ENCODE assay signal across 10 mouse cellular contexts in genomic region chr2:30753219-30753618, GRCm38 (mm10). TPM values are rescaled to one million over a fixed set of nuclear protein-coding genes. Genes with fewer than 3 reads are reported as not detected.
DNase-seq lines count a peak whose midpoint lies in the region; ATAC-seq and TF ChIP-seq lines count a peak whose summit lies in the region.
"Had no signal": no experiment of that assay in that cellular context is flagged by ENCODE, and none has a peak within 500 bp of the region (broad histone marks: within the 10 kb centered on the region; RNA-seq: fewer than 3 reads in every experiment).

No protein-coding gene starts in this region.

- 0 out of 2 replicates have a peak overlapping the region, but pooled peaks have one; percentile 36 for H3K9ac ChIP-seq in forebrain, embryonic 12.5 days
- H3K9ac ChIP-seq in forebrain, postnatal 0 days: no peak overlapping the region
- no peak overlapping the region for H3K9ac ChIP-seq in kidney, postnatal 0 days (ENCODE audit: low read depth, low read length)
- H3K9ac ChIP-seq: neural tube, embryonic 12.5 days had no signal

- no peak for TF ChIP-seq POLR2A in brain, embryonic 14.5 days (IDR thresholded peaks at IDR 0.05; ENCODE audit: borderline replicate concordance, extremely low read depth, insufficient read depth, insufficient read length, poor library complexity, severe bottlenecking)
- TF ChIP-seq POLR2A in thymus, adult 2 months (IDR thresholded peaks at IDR 0.05; ENCODE audit: control insufficient read depth, extremely low read depth, insufficient read depth, low read length, poor library complexity): no peak

- H3K36me3 ChIP-seq in forebrain, embryonic 12.5 days (replicated peaks): 0 out of 2 replicates have a peak, but pooled peaks cover 3% of the 10 kb centered on the region
- no peaks in the 10 kb centered on the region for H3K36me3 ChIP-seq in forebrain, postnatal 0 days (ENCODE audit: insufficient read depth)
- no peaks in the 10 kb centered on the region for H3K36me3 ChIP-seq in kidney, postnatal 0 days (ENCODE audit: insufficient read depth, low read length)
- H3K36me3 ChIP-seq in thymus, adult 2 months (ENCODE audit: control insufficient read depth, insufficient read depth, low read length): no peaks in the 10 kb centered on the region
- H3K36me3 ChIP-seq: neural tube, embryonic 12.5 days had no signal

- peaks cover 15% of the 10 kb centered on the region; the same call in 1 of the 2 replicates for H3K9me3 ChIP-seq in forebrain, embryonic 12.5 days
- no peaks in the 10 kb centered on the region for H3K9me3 ChIP-seq in forebrain, postnatal 0 days (ENCODE audit: low read length)
- no peaks in the 10 kb centered on the region for H3K9me3 ChIP-seq in kidney, postnatal 0 days (replicated peaks; ENCODE audit: low read length)

- no peaks in the 10 kb centered on the region for H3K27me3 ChIP-seq in forebrain, embryonic 12.5 days
- H3K27me3 ChIP-seq in forebrain, postnatal 0 days (ENCODE audit: insufficient read depth, low read length): no peaks in the 10 kb centered on the region
- no peaks in the 10 kb centered on the region for H3K27me3 ChIP-seq in kidney, postnatal 0 days (ENCODE audit: insufficient read depth, low read length)
- no peaks in the 10 kb centered on the region for H3K27me3 ChIP-seq in thymus, adult 2 months (ENCODE audit: control insufficient read depth, insufficient read depth, low read length)
- H3K27me3 ChIP-seq: neural tube, embryonic 12.5 days had no signal

- no peak for TF ChIP-seq CTCF in forebrain, postnatal 0 days (IDR thresholded peaks at IDR 0.05; ENCODE audit: low read depth)
- no peak for TF ChIP-seq CTCF in brain, embryonic 14.5 days (IDR thresholded peaks at IDR 0.05; ENCODE audit: borderline replicate concordance, extremely low read depth, insufficient read depth, insufficient read length)
- TF ChIP-seq CTCF in kidney, postnatal 0 days (IDR thresholded peaks at IDR 0.05; ENCODE audit: low read depth): no peak
- TF ChIP-seq CTCF in thymus, adult 2 months (IDR thresholded peaks at IDR 0.05; ENCODE audit: borderline replicate concordance, control insufficient read depth, extremely low read depth, insufficient read depth, low read length, poor library complexity): no peak

- H3K4me1 ChIP-seq in forebrain, embryonic 12.5 days: peaks cover 20% of the 10 kb centered on the region
- no peaks in the 10 kb centered on the region for H3K4me1 ChIP-seq in forebrain, postnatal 0 days (ENCODE audit: insufficient read depth)
- peaks cover 13% of the 10 kb centered on the region for H3K4me1 ChIP-seq in kidney, postnatal 0 days (replicated peaks; ENCODE audit: insufficient read depth, low read length)
- H3K4me1 ChIP-seq in thymus, adult 2 months (replicated peaks; ENCODE audit: control insufficient read depth, insufficient read depth, low read length): no peaks in the 10 kb centered on the region

- DNase-seq in forebrain, postnatal 0 days: no peak
- DNase-seq in brain, embryonic 14.5 days (ENCODE audit: low read depth): peak; percentile 15
- peak; percentile 81 for DNase-seq in heart, adult 8-10 months (ENCODE audit: low spot score)
- DNase-seq in kidney, postnatal 0 days (ENCODE audit: low spot score): peak; percentile 56
- peak; percentile 93 for DNase-seq in lung, postnatal 36 days
- DNase-seq in thymus, adult 2 months: no peak

- H3K4me3 ChIP-seq in forebrain, embryonic 12.5 days (replicated peaks): no peak overlapping the region
- H3K4me3 ChIP-seq in forebrain, postnatal 0 days (ENCODE audit: low read depth, low read length): no peak overlapping the region
- no peak overlapping the region for H3K4me3 ChIP-seq in kidney, postnatal 0 days (replicated peaks; ENCODE audit: low read depth, low read length)
- H3K4me3 ChIP-seq in thymus, adult 2 months (ENCODE audit: control insufficient read depth, insufficient read depth, low read length): no peak overlapping the region
- H3K4me3 ChIP-seq: erythroblast, embryonic 14.5 days; neural tube, embryonic 12.5 days had no signal

- 21% methylated on average over 18 of the region's 18 CpGs for WGBS in forebrain, embryonic 12.5 days
- WGBS in forebrain, postnatal 0 days: 26% methylated on average over 18 of the region's 18 CpGs
- WGBS in kidney, postnatal 0 days: 21% methylated on average over 18 of the region's 18 CpGs
- 75% methylated on average over 18 of the region's 18 CpGs for WGBS in thymus, adult 2 months

- H3K27ac ChIP-seq in forebrain, embryonic 12.5 days: peak overlapping the region; percentile 46; the same call in 1 of the 2 replicates
- H3K27ac ChIP-seq in forebrain, postnatal 0 days (ENCODE audit: low read depth, low read length): no peak overlapping the region; the same call in 1 of the 2 replicates
- peak overlapping the region; percentile 80 for H3K27ac ChIP-seq in kidney, postnatal 0 days
- no peak overlapping the region for H3K27ac ChIP-seq in thymus, adult 2 months (ENCODE audit: control insufficient read depth, insufficient read depth, low read length)
- H3K27ac ChIP-seq: neural tube, embryonic 12.5 days had no signal

- no peak overlapping the region for H3K4me2 ChIP-seq in forebrain, embryonic 12.5 days
- no peak overlapping the region for H3K4me2 ChIP-seq in forebrain, postnatal 0 days (ENCODE audit: low read depth)
- H3K4me2 ChIP-seq in kidney, postnatal 0 days (ENCODE audit: low read length): 0 out of 2 replicates have a peak overlapping the region, but pooled peaks have one; percentile 1
- H3K4me2 ChIP-seq: neural tube, embryonic 12.5 days had no signal

- ATAC-seq in forebrain, embryonic 12.5 days (ENCODE audit: low FRiP score): no peak
- ATAC-seq in forebrain, postnatal 0 days: no peak
- ATAC-seq in kidney, postnatal 0 days (replicated peaks; ENCODE audit: low FRiP score, low read depth): peak; percentile 60
- no peak for ATAC-seq in granulocyte monocyte progenitor cell, adult 5-6 weeks (replicated peaks; ENCODE audit: poor library complexity, severe bottlenecking)

RNA-seq across cellular contexts. Expression of gene 1700001O22Rik, which starts 50.2 kb away (rescaled TPM):
- 4.2 and 4.5 TPM in 2 replicates for polyA plus RNA-seq in forebrain, embryonic 12.5 days (2016; fragmentation: Nextera tagmentation; extraction: Ambion mirVana)
- total RNA-seq in forebrain, postnatal 0 days (2014; rRNA removed): 0.77 and 1.8 TPM in 2 replicates
- 1.4 and 1.5 TPM in 2 replicates for polyA plus RNA-seq in forebrain, postnatal 0 days (2015; fragmentation: Nextera tagmentation; extraction: Ambion mirVana)
- 1.9 and 3.2 TPM in 2 replicates for polyA plus RNA-seq in brain, embryonic 14.5 days (2012; rRNA removed)
- total RNA-seq in heart, adult 8-10 months (2022): 1 to 10 TPM in 1 of 4 experiments, under 1 TPM in 3; 0.24 to 1.2 (median 0.55) TPM
- 4.6 TPM in 2 replicates for polyA plus RNA-seq in kidney, postnatal 0 days (2015; fragmentation: Nextera tagmentation; extraction: Ambion mirVana)
- polyA plus RNA-seq in thymus, adult 2 months (2012; rRNA removed): 4.0 and 5.2 TPM in 2 replicates
- total RNA-seq in granulocyte monocyte progenitor cell, adult 5-6 weeks (2014; fragmentation: Nextera tagmentation): not detected in 2 replicates
- 0.73 TPM in 1 of 2 replicates, not detected in the other for total RNA-seq in granulocyte monocyte progenitor cell, adult 5-6 weeks (2017)
- polyA plus RNA-seq: erythroblast, embryonic 14.5 days had no signal

RNA-seq across cellular contexts. Expression of gene Ntmt1, which starts 54.4 kb away (rescaled TPM):
- 101 and 104 TPM in 2 replicates for polyA plus RNA-seq in forebrain, embryonic 12.5 days (2016; fragmentation: Nextera tagmentation; extraction: Ambion mirVana)
- 87.6 and 105 TPM in 2 replicates for total RNA-seq in forebrain, postnatal 0 days (2014; rRNA removed)
- 106 and 107 TPM in 2 replicates for polyA plus RNA-seq in forebrain, postnatal 0 days (2015; fragmentation: Nextera tagmentation; extraction: Ambion mirVana)
- 72.3 and 98.7 TPM in 2 replicates for polyA plus RNA-seq in brain, embryonic 14.5 days (2012; rRNA removed)
- 10 to 100 TPM; 23.8 to 27.7 (median 25.3) TPM for total RNA-seq in heart, adult 8-10 months (2022)
- polyA plus RNA-seq in kidney, postnatal 0 days (2015; fragmentation: Nextera tagmentation; extraction: Ambion mirVana): 77.4 and 81.4 TPM in 2 replicates
- polyA plus RNA-seq in thymus, adult 2 months (2012; rRNA removed): 30.5 and 33.9 TPM in 2 replicates
- 20.2 and 26.8 TPM in 2 replicates for total RNA-seq in granulocyte monocyte progenitor cell, adult 5-6 weeks (2014; fragmentation: Nextera tagmentation)
- total RNA-seq in granulocyte monocyte progenitor cell, adult 5-6 weeks (2017): 16.2 and 18.6 TPM in 2 replicates

Comparison
In these comparisons a context has a peak if more than half of its experiments do, and no peak if none do; other contexts are left out.
1. H3K27ac ChIP-seq: peak in forebrain, embryonic 12.5 days (single experiment) and kidney, postnatal 0 days (single experiment); none in forebrain, postnatal 0 days (single experiment) and thymus, adult 2 months (single experiment).
2. DNase-seq: peak in brain, embryonic 14.5 days (single experiment), heart, adult 8-10 months (single experiment), kidney, postnatal 0 days (single experiment) and lung, postnatal 36 days (single experiment); none in forebrain, postnatal 0 days (single experiment) and thymus, adult 2 months (single experiment).